Mouse (Mus musculus) layer of hippocampus, postnatal 36 days (tissue): Measurements from ENCODE around the gene D930048N14Rik. TPM values are rescaled to one million over a fixed set of nuclear protein-coding genes. Genes with fewer than 3 reads are reported as not detected.
A peak's percentile ranks its signal among the peaks of the same experiment; 100 is the strongest.
"Not testable (repeated sequence)": the region's sequence is repeated elsewhere in the genome, so short reads cannot be mapped to it uniquely, and the experiment has no call there.

Experiments
- DNase-seq, 2 experiments: peaks; one replicate each; pipeline ENCODE4 v3.0.0; 2022
- total RNA-seq, 2 experiments: library from RNA; stranded (reverse); gene quantifications; 2 replicates each; pipeline ENCODE4 v1.2.3; 2021

D930048N14Rik gene
- total RNA-seq, 2 experiments from 2014 or later, result 1.5 to 1.9 TPM

DNA sequence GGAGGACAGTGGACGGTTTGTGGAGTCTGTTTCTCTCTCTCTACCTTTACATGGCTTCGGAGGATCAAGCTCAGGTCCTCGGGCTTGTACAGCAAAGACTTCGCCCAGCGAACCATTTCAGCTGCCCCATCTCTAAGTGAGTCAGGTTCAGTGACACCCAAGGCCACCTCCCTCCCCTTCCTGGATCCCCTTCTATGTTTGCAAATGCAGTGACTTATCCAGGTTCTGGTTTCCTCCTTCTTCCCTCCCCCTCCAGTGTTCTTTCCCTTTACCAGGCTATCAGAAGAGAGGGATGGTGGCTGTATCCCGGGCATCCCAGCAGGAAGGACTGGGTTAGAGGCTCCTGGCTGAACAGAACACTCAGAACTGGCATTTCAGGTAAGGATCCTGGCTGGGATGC lies 3.0 kb downstream of the D930048N14Rik start:
- DNase-seq, result no peak

DNA sequence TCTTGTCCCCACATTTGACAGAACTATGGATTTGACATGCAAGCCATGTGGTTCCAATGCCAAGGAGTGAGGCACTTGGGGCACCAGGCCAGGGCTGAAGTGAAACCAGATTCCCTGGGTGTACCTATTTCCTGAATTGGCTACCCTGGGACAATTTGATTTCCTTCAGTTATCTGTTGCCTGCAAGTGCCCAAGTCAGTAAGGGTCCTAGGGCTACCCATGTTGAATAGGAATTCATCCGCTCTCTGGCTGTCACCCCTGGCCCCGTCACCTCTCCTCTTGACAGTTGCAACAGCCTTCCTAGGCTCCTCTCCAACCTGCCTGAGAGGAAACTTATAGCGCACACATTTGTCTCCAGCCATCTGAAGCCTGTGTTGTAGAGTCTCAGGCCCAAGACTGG lies 4.1 kb downstream of the D930048N14Rik start:
- DNase-seq, result no peak

DNA sequence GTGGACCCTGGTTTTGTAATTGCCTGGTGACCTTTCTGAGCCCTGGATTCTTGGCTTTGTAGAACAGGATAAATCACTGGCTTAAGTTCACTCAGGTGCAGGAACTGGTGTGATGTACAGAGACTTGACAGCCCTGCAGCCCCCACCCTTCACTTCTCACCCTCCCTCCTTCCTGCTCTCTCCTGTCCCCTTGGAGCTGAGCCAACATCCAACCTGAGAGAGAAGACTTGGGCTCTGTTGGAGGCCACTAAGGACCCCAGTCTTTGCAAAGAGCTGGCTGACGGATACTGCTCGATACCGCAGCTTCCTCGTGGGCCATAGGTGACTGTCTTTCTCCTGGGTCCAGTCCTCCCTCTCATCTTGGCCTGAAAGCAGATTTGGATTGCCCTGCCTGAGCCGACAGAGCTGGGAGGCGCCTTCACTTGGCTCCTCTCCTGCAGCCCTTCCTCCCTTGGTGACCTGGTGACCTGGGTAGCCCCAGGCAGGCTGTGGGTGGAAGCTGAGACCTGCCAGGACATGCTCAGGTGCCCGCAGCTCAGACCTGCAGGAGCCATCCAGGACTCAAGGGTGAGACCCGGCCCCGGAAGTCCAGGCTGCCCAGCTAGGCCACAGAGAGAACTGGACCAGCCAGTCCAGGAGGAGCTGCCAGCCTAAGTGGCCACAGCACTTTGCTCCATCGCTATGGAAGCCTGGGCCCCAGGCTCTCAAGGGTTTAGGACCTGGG lies 6.2 kb downstream of the D930048N14Rik start:
- no peak for DNase-seq

DNA sequence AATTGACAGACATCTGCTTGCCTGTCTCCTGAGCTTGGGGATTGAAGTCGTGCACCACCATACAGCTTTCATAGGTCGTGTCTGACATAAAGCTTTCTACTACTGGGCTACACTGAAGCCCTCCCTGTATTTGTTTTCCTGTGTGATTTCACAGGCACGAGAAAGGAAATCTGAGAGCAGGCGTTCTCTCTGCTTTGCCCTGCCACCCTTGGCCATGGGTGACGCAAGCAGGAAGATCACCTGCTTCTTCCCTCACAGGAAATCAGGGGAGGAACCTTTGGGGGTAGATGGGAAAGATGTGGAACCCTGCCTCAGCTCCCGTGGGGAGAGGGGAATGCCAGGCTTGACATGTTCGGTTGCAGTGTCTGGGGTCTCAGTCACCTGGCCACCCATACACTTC lies 7.5 kb downstream of the D930048N14Rik start:
- DNase-seq, result no peak

DNA sequence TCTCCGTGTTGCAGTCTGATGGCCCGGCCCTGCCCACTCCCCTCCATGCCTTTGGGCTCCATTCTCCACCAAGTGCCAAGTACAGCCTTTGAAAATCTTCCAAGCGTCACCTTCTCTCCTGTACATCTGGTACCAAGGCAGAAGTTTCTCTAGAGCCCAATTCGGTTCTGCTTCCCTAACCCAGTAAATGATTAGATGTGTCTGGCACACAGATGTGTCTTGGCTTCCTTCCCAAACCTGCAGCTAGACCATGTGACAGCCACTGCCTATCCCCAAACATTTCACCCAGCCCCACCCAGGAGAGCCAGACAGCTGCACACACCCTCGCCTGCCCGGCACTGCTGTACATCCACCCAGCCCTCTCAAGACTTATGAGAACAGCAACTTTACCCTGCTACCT lies 8.0 kb downstream of the D930048N14Rik start:
- DNase-seq, result no peak

GRCm38 (mm10) chr11:51661867-51662365 lies 11.2 kb downstream of the D930048N14Rik start:
- DNase-seq, result no peak

DNA sequence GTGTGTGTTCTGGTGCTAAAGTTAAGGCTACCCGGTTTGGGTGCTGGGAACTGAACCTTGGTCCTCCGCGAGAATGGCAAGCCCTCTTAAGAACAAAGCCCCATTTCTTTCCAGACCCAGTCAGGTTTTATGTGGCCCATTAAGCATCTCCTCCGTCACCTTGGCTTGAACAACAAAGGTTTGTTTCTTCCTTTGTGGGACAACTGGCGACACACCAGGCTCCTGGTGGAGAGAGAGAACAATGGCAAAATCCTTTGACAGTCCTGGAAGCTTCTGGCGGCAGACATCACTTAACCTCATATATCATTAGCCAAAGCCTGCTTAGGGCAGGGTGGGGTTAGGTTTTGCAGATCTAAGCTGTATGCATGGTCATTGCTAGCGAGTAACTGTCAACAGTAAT lies 11.9 kb downstream of the D930048N14Rik start:
- DNase-seq, result no peak

GRCm38 (mm10) chr11:51664747-51665146 lies 14.0 kb downstream of the D930048N14Rik start:
- DNase-seq, result not testable (repeated sequence)

DNA sequence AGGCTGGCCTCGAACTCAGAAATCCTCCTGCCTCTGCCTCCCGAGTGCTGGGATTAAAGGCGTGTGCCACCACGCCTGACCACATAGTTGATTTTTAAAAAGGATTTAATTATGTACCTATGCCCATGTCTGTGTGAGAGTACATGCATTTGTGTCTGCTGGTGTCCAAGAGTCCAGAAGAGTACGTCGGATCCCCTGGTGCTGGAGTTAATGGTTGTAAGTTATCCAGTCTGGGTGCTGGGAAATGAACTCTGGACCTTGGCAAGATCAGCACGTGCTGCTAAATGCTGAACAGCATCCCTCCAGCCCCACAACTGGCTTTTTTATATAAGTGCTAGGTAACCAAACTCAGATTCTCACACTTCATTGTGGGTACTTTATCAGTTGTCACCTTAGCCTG lies 20.1 kb downstream of the D930048N14Rik start:
- no peak for DNase-seq

- no peak for DNase-seq
Measured at GRCm38 (mm10) chr11:51671376-51671775, 20.6 kb downstream of the D930048N14Rik start.

DNA sequence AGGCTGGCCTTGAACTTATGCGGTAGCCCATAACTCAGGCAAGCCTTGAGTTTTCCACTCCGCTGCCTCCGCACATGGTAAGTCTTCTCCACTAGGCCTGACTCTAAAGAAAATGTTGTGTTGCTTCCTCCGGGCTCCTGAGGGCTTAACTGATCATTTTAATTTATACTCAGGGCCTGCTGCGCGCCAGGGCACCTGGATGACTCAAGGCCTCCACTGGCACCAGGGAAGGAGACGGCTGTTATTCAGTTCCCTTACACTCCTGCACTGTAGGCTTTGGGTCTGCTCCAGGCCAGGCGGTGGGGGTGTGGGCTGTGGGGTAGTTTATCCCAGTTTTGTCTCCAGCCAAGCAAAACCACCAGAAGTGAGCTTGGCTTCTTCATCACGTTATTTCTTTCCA lies 22.5 kb downstream of the D930048N14Rik start:
- no peak for DNase-seq

DNA sequence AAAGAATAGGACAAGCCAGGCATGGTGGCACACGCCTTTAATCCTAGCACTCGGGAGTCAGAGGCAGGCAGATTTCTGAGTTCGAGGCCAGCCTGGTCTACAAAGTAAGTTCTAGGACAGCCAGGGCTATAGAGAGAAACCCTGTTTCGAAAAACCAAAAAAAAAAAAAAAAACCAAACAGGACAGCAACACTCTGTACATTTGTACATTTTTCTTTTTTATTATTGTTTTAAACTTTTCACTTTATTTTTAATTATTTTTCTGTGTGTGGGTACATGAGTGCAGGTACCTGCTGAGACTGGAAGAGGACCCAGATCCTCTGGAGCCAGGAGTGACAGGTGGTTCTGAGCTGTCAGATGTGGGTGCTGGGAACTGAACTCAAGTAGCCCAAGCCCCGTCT lies 24.6 kb downstream of the D930048N14Rik start:
- no peak for DNase-seq

DNA sequence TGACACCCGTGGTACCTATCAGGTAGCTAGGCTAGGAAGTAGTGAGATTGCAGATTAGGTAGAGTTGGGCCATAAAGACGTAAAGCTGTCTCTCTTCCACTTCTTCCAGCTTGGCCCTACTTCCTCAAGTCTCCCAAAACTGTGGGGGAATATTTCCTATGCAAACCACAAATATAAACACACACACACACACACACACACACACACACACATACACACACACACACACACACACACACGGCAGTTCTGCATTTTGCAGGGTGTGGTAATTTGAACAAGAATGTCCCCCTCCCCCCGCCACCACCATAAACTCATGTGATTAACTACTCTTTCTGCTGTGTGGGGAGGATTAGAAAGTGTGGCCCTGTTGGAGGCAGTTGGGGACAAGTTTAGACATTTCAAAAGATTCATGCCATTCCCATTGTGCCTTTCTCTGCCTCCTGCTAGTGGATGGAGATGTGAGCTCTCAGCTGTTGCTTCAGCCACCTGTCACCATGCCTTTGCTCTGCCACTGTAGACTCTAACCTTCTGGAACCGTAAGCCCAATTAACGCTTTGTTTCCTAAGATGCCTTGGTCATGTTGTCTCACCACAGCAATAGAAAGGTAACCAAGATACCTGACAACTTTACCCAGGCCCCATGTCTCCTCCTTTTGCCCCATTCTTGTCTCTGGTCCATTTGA lies 27.1 kb downstream of the D930048N14Rik start:
- no peak for DNase-seq

DNA sequence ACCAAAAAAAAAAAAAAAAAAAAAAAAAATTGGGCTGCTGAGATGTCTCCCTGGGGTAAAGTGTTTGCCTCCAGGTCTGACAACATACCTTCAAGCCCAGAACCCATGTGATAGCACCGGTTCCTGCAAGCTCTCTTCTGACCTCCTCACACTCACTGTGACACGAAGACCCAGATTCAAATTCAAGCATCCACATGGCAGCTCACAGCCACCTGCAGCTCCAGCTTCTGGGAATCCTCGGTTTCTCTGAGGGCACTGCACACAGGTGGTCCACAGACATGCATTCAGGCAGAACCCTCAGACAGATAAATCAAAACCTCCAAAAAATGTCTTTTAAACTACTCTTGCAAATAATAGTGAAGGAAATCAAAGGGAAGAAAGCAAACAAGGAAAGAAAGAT lies 28.7 kb downstream of the D930048N14Rik start:
- no peak for DNase-seq

- peak; percentile 82 for DNase-seq
Measured at GRCm38 (mm10) chr11:51681324-51681975, 30.7 kb downstream of the D930048N14Rik start.

- DNase-seq, result no peak
Measured at GRCm38 (mm10) chr11:51681976-51682374, 31.2 kb downstream of the D930048N14Rik start.

DNA sequence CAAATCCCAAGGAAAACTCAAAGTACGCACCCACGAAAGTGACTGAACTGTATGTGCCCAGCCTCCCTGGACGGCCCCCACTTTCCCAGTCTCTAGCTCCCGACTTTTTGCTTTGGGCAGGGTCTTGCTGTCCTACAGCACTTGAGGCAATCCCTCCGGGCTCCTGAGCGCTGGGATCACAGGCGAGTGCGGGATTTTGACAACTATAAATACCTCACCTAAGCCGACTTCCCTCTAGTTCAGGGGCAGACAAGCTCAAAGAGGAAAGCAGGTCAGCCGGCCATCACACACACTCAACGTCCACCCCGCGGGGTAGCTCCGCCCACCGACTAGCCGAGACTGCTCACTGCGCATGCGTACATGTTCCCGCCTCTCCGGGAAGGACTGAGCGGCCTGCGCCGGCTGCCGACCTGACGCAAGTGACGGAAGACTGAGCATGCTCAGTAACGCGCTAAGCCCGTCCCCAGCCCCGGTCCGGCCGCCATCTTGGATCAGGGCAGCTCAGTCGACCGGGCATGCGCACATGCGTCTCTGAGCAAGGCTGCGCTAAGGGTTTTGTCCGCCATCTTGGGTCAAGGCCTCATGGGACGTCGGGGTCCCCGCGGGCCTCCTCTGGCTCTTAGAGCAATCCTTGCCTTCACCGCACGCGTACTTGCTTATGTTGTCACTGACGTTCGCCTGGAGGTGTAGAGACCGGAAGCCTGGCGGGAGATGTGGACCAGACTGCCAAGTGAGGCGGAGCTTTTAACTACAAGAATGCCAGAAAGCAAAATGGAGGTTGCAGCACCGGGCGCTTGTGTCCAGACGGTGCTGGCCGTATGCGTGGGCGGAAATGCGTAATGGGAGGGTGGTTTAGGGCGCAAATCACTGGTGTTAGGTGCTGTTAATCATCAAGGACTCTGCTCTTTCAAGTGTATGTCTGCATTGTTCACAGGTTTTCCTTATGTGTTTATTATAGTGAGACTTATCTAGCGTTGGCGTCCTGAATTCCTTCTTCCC lies 37.9 kb downstream of the D930048N14Rik start, which contains the start of gene 0610009B22Rik:
Gene 0610009B22Rik, minus strand, starts transcription at position 545 of the 999 bp plus-strand sequence.
- peak; percentile 100 for DNase-seq

DNA sequence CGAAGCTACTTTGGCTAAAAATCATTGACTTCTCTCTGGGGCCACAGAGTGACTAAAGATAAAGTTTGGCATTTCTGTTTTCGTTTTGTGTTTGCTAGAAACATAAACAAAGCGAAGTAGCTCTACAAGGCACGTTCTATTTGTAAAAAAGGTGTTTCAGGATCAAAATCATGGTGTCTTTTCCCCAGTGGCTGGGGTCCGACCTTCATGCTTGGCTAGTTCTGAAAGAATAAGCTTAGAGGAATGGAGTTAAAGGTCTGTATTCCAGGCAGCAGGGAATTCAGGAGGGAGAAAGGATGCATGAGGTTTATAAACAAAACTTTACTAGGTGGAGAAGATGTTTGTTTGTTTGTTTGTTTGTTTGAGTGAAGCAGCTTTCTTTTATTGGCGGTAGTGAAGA lies 38.6 kb downstream of the D930048N14Rik start:
- DNase-seq, result no peak

GRCm38 (mm10) chr11:51690597-51690996 lies 39.8 kb downstream of the D930048N14Rik start:
- DNase-seq, result not testable (repeated sequence)

GRCm38 (mm10) chr11:51694984-51695383 lies 44.2 kb downstream of the D930048N14Rik start:
- no peak for DNase-seq

DNA sequence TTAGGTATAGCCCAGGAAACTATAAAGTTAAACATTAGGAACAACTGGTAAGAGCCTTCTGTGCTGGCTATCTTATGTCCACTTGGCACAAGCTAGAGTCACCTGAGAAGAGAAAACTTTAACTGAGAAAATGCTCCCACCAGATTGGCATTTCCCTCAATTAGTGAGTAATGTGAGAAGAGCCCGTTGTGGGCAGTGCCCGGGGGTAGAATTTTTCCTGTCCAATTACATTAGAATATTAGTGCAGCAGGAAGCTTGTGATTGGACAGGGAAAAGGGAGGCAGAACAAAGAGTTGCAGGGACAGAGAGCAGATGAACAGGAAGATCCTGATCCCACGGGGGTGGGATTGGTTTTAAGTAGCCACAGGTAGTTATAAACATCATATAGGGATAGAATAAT lies 52.1 kb downstream of the D930048N14Rik start:
- DNase-seq, result no peak
